Mouse (Mus musculus): ENCODE results near the gene Cd209g.

DNA sequence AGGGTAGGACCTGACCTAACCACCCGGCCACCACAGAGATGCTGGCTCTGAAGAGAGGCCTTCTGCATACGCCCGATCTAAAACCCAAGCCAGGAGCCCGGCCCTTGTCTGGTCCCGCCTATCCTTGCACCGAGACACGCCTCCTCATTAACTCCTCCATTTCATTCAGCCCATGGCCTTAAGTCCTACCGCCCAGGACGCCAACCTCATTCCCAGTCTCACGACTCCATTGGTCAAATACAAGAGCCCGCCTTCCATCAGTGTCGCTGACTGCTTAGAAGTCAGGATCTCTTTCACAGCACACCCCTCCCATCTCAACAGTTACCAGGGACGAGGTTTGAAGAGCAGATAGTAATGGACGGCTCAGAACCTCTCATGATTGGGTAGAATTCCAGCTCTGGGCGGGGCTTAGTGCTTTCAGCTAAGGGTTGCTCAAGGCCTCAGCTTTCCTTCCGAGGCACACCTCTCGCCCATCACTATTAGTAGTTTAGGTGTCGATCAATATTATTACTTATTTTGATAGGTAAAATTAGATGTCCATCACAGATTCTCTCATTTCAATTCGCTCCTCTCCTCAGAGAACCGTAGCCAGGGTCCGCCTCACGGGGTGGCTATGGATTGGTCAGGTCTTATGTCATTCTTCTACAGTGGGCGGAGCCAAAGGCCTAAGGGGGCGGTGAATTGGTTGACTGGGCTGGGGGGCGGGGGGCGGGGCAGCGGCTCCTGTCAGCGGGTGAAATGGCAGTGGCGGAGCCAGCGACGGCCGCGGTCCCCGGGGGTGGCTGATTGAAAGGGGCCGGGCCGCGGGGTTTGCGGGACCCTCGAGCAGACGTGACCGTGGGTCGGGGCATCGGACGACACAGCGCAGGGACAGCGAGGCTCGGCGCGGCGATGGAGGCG lies 32.2 kb downstream of the Cd209g start, which contains the start of gene Evi5l:
- TF ChIP-seq POLR2A (IDR thresholded peaks at IDR 0.05; ENCODE audit: low read depth, low read length) (no peak), CTCF (IDR thresholded peaks at IDR 0.05; ENCODE audit: extremely low read depth, insufficient read depth, insufficient read length, insufficient replicate concordance) (no peak)

Measured in spleen, adult 2 months (tissue).